Mouse (Mus musculus) adrenal gland, adult 18-20 months (tissue): Measurements from ENCODE around the gene Polr3k. TPM values are rescaled to one million over a fixed set of nuclear protein-coding genes. Genes with fewer than 3 reads are reported as not detected.

Experiments used
- DNase-seq, 2 experiments: peaks; one replicate each; pipeline ENCODE4 v3.0.0; 2021 to 2022; ENCODE audit warnings: low spot score in 2 of 2
- long read RNA-seq, 2 experiments: library from polyadenylated mRNA; stranded (forward); transcript quantifications; one replicate each; pipeline ENCODE4 v2.0.0; 2021
- total RNA-seq, 2 experiments: library from RNA; stranded (reverse); gene quantifications; 1 replicate in 1 of 2; 2 replicates in 1 of 2; pipeline ENCODE4 v1.2.3; 2021

Polr3k gene
- 10 to 100 TPM; 14.2 to 17.3 TPM for total RNA-seq
- long read RNA-seq, experiment 1, transcript Polr3k-201 (3 exons, 2,948 nt), result major isoform, 12 of 12 reads
- long read RNA-seq, experiment 1, partial matches to known transcripts, result 0 of 12 reads
- long read RNA-seq, experiment 1, other reads (novel, unspliced or antisense), result 0 of 12 reads
- long read RNA-seq, experiment 2, transcript Polr3k-201 (3 exons, 2,948 nt), result major isoform, 58 of 61 reads
- long read RNA-seq, experiment 2, partial matches to known transcripts, result 1 of 61 reads
- long read RNA-seq, experiment 2, other reads (novel, unspliced or antisense), result 2 of 61 reads

DNA sequence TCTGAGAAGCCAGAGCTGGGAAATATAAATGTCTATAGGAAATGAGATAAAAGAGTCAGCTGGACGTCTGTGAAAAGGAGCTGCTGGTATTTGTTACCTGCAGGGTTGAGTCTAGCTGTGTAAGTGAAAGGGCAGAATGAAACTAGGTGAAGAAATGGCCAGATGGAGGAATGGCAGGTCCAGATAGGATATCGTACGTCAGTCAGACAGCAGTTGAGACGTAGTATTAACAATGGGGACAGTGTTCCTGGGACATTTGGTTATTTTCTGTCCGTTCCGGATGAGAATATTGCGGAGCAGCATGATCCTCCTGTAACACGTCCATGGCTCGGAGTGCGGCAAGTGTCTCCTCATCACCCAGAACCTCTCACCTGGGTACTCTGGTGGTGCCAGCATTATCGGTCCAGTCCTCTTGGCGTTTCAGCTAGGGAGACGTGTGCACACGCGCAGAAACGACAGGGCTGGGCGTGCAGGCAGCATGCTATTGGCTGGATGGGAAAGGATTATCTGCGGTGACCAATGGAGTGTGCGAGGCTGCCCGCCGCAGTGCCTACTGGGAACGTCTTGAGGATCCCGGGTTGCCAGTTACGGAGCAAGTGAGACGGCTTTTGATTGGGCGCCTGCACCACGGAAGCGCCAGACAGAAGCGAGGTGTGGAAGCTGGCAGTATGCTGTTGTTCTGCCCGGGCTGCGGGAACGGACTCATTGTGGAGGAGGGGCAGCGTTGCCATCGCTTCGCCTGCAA is at the start of gene Polr3k:
Gene Polr3k, plus strand, starts transcription at position 547 of the 745 bp plus-strand sequence.
- DNase-seq, result peak; percentile 82 to 87

DNA sequence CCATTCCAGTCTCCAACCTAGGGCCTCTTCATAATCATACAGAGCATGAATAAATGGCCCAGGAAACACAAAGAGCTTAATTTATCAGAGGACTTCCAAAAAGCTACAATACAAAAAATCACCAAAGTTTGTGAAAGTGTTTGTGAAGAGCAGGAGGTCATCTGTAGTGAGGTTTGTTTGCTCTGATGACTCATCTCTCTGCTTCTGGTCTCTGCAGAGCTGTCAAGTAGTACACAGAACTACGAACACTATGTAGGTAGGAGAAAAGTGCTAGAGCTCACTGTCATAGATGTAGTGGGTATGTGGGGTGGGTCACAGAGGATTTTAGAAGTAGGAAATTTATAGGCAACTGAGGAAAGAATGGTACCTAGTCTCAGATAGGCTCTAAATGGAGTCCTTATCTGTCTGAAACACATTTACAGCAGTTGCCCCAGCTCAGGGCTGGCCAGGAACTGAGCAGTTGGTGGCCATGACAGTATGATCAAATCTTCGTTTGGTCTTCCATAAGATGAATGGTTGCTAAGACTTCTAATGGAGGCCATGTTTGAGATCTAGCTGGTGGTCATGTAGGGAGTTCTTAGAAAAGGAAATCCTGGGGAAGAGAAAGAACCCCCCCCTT is 35.0 kb upstream of the Polr3k start:
- DNase-seq, result no peak

DNA sequence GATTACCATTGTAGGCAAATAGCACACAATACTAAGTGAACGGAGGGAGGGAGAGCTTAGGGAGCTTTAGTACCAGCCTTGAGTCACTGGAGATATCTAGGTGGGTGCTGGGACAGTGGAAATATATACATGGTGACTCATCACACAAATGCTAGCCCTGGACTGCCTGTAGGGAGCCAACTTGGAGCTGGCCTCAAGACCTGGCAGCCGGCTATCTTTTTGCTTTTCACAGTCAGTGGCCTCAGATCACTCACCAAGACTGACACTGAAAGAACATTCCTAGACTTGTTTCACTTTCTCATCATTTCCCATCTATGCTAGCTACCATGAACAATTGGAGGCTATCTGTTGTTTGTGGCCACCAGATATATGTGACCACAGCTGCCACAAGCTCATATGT is 31.4 kb upstream of the Polr3k start:
- no peak for DNase-seq

DNA sequence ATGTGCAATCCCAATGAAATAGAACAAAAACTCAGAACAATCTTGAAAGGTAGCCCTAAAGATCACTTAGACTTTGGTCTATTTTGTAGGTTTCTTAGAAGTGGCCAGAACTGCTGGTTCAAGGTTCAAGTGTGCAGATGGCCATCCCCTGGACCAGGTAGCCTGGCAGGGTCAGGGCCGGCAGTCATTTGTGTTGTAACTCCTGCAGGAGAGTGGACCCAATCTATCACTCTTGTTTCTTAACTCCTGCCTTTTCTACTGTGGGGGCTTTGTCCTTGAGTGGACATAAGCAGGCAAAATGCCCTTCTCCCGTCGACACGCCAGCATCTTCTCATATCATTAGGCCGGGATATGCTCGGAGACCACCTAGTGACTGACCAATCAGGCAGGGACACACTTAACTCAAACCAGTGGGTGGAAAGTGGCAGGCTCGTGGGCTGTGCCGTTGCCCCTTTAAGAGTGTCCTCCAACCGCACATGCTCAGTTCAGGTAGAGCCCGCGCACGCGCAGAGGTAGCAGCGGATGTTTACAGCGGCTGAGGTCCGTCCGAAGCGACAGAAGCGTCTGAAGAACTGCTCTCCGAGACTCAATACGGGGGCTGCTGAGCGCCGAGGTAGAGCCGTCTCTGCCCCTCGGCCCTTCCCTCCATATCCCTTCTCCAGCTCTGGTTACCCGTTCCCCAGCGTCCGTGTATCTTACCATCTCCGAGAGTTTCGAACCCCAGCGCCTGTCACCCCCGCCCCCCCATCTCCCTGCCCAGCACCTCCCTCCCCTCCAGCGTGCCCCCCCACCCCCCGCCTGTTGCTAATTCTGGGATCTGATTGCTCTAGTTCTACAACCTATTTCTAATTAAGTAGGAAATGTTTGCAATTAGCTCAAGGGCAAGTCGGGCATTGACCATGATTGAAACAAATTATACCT is 26.5 kb upstream of the Polr3k start, which contains the start of gene Pcmtd2:
Gene Pcmtd2, plus strand, starts transcription at position 483 of the 921 bp plus-strand sequence.
- DNase-seq, result peak; percentile 88 to 91

DNA sequence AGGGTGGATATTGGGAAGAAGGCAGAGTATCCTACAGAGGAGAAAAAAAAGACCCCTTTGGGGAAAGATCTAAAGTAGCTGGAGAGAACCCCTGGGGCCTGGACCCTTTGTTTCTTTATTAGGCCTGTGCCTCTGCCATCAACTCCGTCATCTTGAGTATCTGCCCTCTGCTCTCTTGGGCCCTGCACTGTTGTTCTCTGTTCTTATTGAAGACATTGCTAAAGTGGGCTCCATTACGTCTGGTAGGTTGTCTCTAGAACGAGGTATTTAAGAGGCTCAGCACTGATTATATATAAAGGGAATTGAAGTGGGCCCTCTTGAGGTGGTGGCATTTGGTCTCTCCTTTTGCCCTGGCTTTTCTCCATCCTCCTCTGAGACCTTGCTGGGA is 25.9 kb upstream of the Polr3k start:
- no peak for DNase-seq

DNA sequence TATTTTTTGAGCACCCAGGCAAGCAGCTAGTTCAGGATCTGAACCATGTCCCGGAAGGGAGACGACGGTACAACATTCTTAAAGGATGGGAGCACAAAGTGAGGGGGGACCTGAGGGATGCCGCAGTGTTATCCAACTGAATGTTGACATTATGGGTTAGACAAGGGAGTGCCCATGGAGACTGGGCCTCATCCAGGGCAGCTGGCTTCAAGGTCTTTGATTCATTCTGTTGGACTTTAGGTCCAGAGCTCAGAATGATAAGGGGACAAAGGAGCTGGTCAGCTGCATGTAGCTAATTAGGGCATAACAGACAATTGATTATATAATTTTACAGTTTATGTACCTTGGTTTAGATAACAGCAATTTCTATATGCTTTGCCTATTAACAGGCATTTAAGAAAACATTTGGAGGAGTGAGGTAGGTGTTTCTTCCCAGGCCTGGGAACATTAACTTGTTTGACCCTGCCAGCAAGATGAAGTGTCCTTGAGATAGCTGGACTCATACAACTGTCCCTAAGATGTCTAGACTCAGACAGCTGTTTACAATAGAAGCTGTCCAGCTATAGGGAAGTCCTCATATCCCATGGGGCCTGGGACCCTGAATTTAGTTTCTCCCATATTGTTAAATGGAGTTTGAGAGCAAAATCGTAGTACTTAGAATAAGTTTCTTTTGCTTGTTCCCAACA is 18.3 kb upstream of the Polr3k start:
- no peak for DNase-seq

DNA sequence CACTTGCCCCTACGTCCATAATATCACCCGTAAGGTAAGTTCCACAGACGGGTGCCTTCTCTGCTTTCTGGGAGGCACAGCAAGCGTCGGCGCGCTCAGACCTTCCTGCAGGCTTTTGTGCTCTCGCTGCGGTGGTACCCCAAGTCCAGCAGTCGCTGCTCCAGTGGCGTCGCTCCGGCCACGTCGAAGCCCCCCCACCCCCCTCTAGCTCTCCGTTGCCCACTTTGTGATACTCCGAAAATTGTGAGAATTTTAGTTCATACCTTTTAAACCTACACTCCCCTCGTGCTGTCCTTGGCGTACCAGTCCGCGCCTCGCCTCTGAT is 361 bp downstream of the Polr3k start:
- DNase-seq, result no peak

DNA sequence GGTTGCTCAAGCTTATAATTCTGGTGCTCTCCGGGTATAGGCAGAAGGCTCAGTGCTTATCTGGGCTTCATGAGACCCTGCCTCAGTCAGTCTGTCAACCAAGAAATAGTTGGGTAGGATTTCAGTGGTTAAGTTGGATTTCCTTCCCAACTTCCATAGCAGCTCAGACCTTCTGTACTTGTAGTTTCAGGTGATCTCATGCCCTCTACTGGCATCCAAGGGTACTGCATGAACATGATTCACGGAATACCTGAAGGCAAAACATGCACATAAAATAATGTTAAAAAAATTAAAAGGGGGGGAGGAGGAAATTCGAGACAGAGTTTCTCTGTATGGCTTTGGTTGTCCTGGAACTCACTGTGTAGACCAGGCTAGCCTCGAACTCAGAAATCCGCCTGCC is 2.8 kb downstream of the Polr3k start:
- peak; percentile 67 to 69 for DNase-seq

DNA sequence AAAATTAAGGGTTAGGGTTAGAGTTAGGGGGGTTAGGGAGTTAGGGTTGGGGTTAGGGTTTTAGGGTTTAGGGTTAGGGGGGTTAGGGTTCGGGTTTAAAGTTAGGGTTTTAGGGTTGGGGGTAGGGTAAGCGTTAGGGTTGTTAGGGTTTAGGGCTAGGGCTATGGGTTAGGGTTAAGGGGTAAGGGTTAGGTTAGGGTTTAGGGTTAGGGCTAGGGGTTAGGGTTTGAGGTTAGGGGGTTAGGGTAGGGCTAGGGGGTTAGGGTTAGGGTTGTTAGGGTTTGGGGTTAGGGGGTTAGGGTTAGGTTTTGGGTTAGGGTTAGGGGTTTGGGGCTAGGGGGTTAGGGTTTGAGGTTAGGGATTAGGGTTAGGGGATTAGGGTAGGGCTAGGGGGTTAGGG is 6.9 kb downstream of the Polr3k start:
- DNase-seq, result no peak

DNA sequence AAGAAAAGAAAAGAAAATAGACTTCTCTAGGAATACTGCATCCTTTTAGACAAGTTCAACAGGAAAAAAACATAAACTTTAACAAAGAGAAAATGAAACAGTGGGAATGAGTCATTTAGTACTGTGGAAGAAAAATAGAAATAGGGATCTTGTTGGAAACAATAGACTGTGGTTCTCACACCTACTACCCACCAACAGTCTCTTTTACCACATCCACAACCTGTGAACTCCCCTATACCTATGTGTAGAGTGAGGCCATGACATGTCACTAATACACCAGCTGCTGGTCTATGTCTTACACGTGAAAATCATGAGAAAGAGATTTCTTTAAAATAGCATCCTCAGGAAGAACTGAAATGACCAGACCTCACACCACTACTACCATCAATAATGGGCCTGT is 14.8 kb downstream of the Polr3k start:
- DNase-seq, result no peak

DNA sequence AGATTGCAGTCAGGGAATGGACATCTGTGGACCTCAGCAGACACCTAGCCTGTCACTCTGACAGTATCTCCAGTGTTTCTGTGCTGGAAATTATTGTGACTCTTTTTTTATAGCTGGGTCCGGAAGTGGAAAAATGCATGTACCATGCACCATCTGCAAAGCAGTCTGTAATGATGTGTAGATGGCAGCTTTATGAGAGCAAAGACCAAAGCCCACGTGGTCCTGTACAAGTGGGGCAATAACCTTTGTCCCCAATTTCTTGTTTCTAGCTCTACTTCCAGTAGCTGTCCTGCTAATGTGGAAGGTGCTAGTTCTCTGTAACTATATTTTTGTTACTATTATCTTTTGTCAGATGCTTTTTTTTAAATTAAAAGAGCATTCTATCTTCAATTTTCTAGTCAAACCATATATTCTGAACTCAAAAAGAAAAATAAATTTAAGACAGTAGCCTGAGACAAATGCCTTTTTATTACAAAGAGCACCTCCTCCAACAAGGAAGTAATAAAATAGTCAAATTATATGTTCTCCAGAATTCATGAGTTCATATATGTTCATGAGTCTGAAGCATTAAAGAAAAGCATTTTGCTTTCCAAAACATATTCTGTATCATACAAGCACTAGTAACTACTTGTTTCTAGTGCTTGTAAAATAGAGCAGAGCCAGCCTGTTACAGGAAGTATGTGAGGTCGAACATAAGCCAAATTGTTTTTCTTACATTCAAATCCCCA is 19.0 kb downstream of the Polr3k start:
- DNase-seq, result no peak

DNA sequence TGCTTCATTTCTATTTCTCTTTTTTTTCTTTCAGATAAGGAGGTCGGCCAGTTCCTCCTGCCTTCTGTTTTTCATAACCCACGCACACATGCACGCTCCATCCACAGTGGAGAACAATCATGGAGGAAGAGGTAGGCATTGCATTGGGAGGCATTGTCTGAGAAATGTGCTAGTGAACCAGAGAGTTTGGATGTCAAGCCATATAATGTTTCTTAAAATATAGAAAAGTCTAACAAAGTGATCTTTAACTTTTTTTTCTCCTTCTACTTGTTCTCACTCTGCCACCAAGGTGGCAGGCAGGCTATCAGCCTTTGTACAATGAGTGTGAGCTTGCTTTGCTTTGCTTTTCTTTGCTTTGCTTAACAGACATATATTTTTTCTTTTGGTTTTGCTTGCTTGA is 53.7 kb downstream of the Polr3k start:
- DNase-seq, result no peak

DNA sequence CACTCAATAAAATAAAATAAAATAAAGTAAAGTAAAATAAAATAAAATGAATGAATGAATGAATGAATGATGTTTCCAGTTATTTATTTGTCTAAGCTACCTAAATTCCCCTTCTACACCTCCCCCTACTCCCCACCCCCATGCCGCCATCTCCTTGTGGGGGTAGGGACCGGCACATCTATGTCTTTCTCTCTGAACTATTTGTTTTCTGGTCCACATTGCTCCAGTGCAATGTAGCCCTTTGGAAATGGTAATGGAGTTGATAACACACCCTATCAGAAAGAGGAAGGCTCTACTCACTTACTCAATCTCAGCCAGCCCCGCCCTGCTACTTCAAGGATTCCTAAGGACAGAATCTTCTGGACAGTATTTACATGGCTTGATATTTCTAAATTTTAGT is 54.4 kb downstream of the Polr3k start:
- peak; percentile 10 to 50 for DNase-seq

Other genes with a start within 250 kb of the Polr3k start
- gene Gm29797, start 207.3 kb upstream of the Polr3k start, total RNA-seq, result under 1 TPM in 1 of 2 experiments, not detected in 1; 0.42 TPM
- gene Sox18, start 192.7 kb upstream of the Polr3k start, total RNA-seq, result 10 to 100 TPM; 25.7 to 41.7 TPM
- 1 to 10 TPM; 8.7 to 8.9 TPM for gene Tcea2, start 184.0 kb upstream of the Polr3k start, total RNA-seq
- 10 to 100 TPM; 18.8 to 22.5 TPM for gene Rgs19, start 170.4 kb upstream of the Polr3k start, total RNA-seq
- not detected for gene Lkaaear1, start 165.9 kb upstream of the Polr3k start, total RNA-seq
- 1 to 10 TPM in 1 of 2 experiments, under 1 TPM in 1; 0.80 to 2.7 TPM for gene Oprl1, start 149.3 kb upstream of the Polr3k start, total RNA-seq
- gene Myt1, start 101.0 kb upstream of the Polr3k start, total RNA-seq, result 1 to 10 TPM; 2.3 to 5.9 TPM
- 10 to 100 TPM; 42.6 to 50.7 TPM for gene Pcmtd2, start 26.5 kb upstream of the Polr3k start, total RNA-seq
- not detected for gene Gm14496, start 126.8 kb downstream of the Polr3k start, total RNA-seq